Mouse (Mus musculus): Measurements from ENCODE around the gene Gm10337. TPM values are rescaled to one million over a fixed set of nuclear protein-coding genes. Genes with fewer than 3 reads are reported as not detected.

Gene Gm10337
- polyA plus RNA-seq, 1 experiment from 2014 or later = not detected

- Histone ChIP-seq H3K27me3 (ENCODE audit: insufficient read depth, low read length) (no peaks in the 10 kb centered on the region), H3K36me3 (ENCODE audit: insufficient read depth) (peaks cover 52% of the 10 kb centered on the region), H3K9ac (no peak overlapping the region), H3K27ac (ENCODE audit: low read depth) (no peak overlapping the region), H3K4me1 (ENCODE audit: insufficient read depth) (0 out of 2 replicates have a peak, but pooled peaks cover 4% of the 10 kb centered on the region), H3K4me3 (ENCODE audit: low read depth, low read length) (no peak overlapping the region), H3K4me2 (no peak overlapping the region), H3K9me3 (ENCODE audit: low read depth, low read length) (no peaks in the 10 kb centered on the region)
- TF ChIP-seq CTCF (IDR thresholded peaks at IDR 0.05; ENCODE audit: low read depth) = no peak
- WGBS = 75% methylated on average over 4 of the region's 4 CpGs
- DNase-seq (no peak), ATAC-seq (ENCODE audit: insufficient read depth) (no peak)
Measured at GRCm38 (mm10) chr15:102521480-102521879, 18.0 kb downstream of the Gm10337 start.

DNA sequence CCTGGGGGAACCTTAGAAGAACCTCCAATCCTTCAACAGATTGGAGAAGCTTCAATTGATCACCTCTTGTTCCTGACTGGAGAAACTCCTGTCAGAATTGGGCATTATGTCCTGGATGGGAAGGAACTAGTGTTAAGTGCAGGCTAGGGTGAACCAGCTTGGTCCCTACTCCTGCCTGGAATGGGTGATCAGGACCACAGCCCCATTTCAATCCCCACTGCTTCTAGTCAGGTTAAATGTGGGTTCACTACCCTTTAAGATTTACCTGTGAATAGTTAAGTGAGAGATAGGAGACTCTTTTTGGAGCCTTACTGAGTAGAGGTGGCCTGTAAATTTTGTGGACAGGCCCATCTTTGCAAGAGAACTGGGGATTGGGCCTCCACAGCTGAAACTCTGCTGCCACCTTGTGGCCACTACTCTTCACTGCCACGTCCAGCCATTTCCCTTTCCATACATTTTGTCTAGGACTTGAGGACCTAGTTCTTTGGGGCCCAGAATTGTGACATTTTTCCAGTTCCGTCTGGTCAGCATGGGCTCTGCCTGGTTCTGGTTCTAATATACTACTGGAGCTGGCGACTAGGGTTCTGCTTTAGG is 21.5 kb downstream of the Gm10337 start, which contains the start of gene Npff:
Gene Npff (minus strand): TSS at position 51 of the 594 bp plus-strand sequence.
- WGBS = 2% methylated on average over 3 of the region's 3 CpGs
- Histone ChIP-seq H3K4me1 (ENCODE audit: insufficient read depth) (no peaks in the 10 kb centered on the region), H3K36me3 (ENCODE audit: insufficient read depth) (peaks cover 79% of the 10 kb centered on the region), H3K9ac (no peak within 1 kb of the TSS), H3K27me3 (ENCODE audit: insufficient read depth, low read length) (no peaks in the 10 kb centered on the region), H3K4me3 (ENCODE audit: low read depth, low read length) (no peak within 1 kb of the TSS), H3K27ac (ENCODE audit: low read depth) (no peak within 1 kb of the TSS), H3K4me2 (no peak within 1 kb of the TSS), H3K9me3 (ENCODE audit: low read depth, low read length) (no peaks in the 10 kb centered on the region)
- 0 out of 2 replicates have a peak, but pooled peaks have one; percentile 44 for ATAC-seq (ENCODE audit: insufficient read depth)
- DNase-seq = peak; percentile 93
- peak; percentile 95 for TF ChIP-seq CTCF (IDR thresholded peaks at IDR 0.05; ENCODE audit: low read depth)

- ATAC-seq (ENCODE audit: insufficient read depth) = no peak
- no peak for DNase-seq
- WGBS = 74% methylated on average over 6 of the region's 6 CpGs
Measured at GRCm38 (mm10) chr15:102526111-102527002, 22.8 kb downstream of the Gm10337 start.

GRCm38 (mm10) chr15:102527936-102528335 is 24.4 kb downstream of the Gm10337 start:
- H3K4me1 ChIP-seq (ENCODE audit: insufficient read depth) = no peaks in the 10 kb centered on the region
- 72% methylated on average over 3 of the region's 3 CpGs for WGBS
- no peak overlapping the region for H3K4me2 ChIP-seq
- no peak for DNase-seq
- H3K9ac ChIP-seq = no peak overlapping the region
- TF ChIP-seq CTCF (IDR thresholded peaks at IDR 0.05; ENCODE audit: low read depth) = peak; percentile 48
- peaks cover 67% of the 10 kb centered on the region for H3K36me3 ChIP-seq (ENCODE audit: insufficient read depth)
- H3K27ac ChIP-seq (ENCODE audit: low read depth) = no peak overlapping the region
- no peaks in the 10 kb centered on the region for H3K27me3 ChIP-seq (ENCODE audit: insufficient read depth, low read length)
- H3K4me3 ChIP-seq (ENCODE audit: low read depth, low read length) = no peak overlapping the region
- no peaks in the 10 kb centered on the region for H3K9me3 ChIP-seq (ENCODE audit: low read depth, low read length)
- no peak for ATAC-seq (ENCODE audit: insufficient read depth)

More at GRCm38 (mm10) chr15:102526111-102527002, 22.8 kb downstream of the Gm10337 start:
- no peak overlapping the region for H3K27ac ChIP-seq (ENCODE audit: low read depth)
- no peaks in the 10 kb centered on the region for H3K4me1 ChIP-seq (ENCODE audit: insufficient read depth)
- no peak overlapping the region for H3K4me3 ChIP-seq (ENCODE audit: low read depth, low read length)
- H3K9me3 ChIP-seq (ENCODE audit: low read depth, low read length) = no peaks in the 10 kb centered on the region
- H3K27me3 ChIP-seq (ENCODE audit: insufficient read depth, low read length) = no peaks in the 10 kb centered on the region
- H3K36me3 ChIP-seq (ENCODE audit: insufficient read depth) = peaks cover 74% of the 10 kb centered on the region
- no peak for TF ChIP-seq CTCF (IDR thresholded peaks at IDR 0.05; ENCODE audit: low read depth)
- no peak overlapping the region for H3K4me2 ChIP-seq
- no peak overlapping the region for H3K9ac ChIP-seq

DNA sequence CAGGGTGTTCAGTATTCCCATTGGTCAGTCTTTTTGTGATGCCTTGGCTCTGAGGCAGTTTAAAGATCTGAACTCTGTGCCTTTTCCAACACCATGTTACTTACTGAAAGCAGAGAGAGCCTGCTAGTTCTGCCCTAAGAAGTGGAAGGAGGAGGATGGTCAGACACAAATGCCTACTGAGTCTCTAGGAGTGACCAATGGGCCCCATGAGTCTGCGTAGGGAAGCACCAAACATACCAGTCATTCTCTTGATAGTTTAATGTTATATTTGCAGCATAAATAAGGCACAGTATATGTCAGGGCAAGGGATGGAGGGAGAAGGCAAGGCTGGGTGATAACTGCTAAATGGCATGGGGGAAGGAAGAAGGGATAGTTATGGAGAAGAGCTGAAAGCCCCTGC is 24.9 kb downstream of the Gm10337 start:
- ATAC-seq (ENCODE audit: insufficient read depth) (no peak), DNase-seq (no peak)
- TF ChIP-seq CTCF (IDR thresholded peaks at IDR 0.05; ENCODE audit: low read depth) = no peak
- Histone ChIP-seq H3K9me3 (ENCODE audit: low read depth, low read length) (no peaks in the 10 kb centered on the region), H3K4me1 (ENCODE audit: insufficient read depth) (no peaks in the 10 kb centered on the region), H3K27me3 (ENCODE audit: insufficient read depth, low read length) (no peaks in the 10 kb centered on the region), H3K9ac (no peak overlapping the region), H3K27ac (ENCODE audit: low read depth) (no peak overlapping the region), H3K4me2 (no peak overlapping the region), H3K4me3 (ENCODE audit: low read depth, low read length) (no peak overlapping the region), H3K36me3 (ENCODE audit: insufficient read depth) (peaks cover 70% of the 10 kb centered on the region)
- WGBS = 98% methylated on average over 1 of the region's 1 CpGs

GRCm38 (mm10) chr15:102530566-102530965 is 27.0 kb downstream of the Gm10337 start:
- TF ChIP-seq CTCF (IDR thresholded peaks at IDR 0.05; ENCODE audit: low read depth) = no peak
- H3K27ac ChIP-seq (ENCODE audit: low read depth) = no peak overlapping the region

GRCm38 (mm10) chr15:102531586-102531985 is 28.1 kb downstream of the Gm10337 start:
- Histone ChIP-seq H3K27me3 (ENCODE audit: insufficient read depth, low read length) (no peaks in the 10 kb centered on the region), H3K4me1 (ENCODE audit: insufficient read depth) (no peaks in the 10 kb centered on the region), H3K9ac (no peak overlapping the region), H3K4me3 (ENCODE audit: low read depth, low read length) (no peak overlapping the region), H3K36me3 (ENCODE audit: insufficient read depth) (peaks cover 71% of the 10 kb centered on the region), H3K27ac (ENCODE audit: low read depth) (no peak overlapping the region), H3K9me3 (ENCODE audit: low read depth, low read length) (no peaks in the 10 kb centered on the region), H3K4me2 (no peak overlapping the region)
- ATAC-seq (ENCODE audit: insufficient read depth) (no peak), DNase-seq (no peak)
- TF ChIP-seq CTCF (IDR thresholded peaks at IDR 0.05; ENCODE audit: low read depth) = no peak
- 86% methylated on average over 4 of the region's 4 CpGs for WGBS

More at GRCm38 (mm10) chr15:102530566-102530965, 27.0 kb downstream of the Gm10337 start:
- Histone ChIP-seq H3K4me1 (ENCODE audit: insufficient read depth) (no peaks in the 10 kb centered on the region), H3K9me3 (ENCODE audit: low read depth, low read length) (no peaks in the 10 kb centered on the region), H3K27me3 (ENCODE audit: insufficient read depth, low read length) (no peaks in the 10 kb centered on the region), H3K9ac (no peak overlapping the region), H3K4me2 (no peak overlapping the region), H3K4me3 (ENCODE audit: low read depth, low read length) (no peak overlapping the region), H3K36me3 (ENCODE audit: insufficient read depth) (peaks cover 68% of the 10 kb centered on the region)
- ATAC-seq (ENCODE audit: insufficient read depth) = no peak
- DNase-seq = no peak
- WGBS = 77% methylated on average over 4 of the region's 4 CpGs

Measured in lung, embryonic 14.5 days (tissue).